Mouse (Mus musculus) common myeloid progenitor, adult 5-6 weeks (primary cell): ENCODE data around the gene Rad51b. TPM values are rescaled to one million over a fixed set of nuclear protein-coding genes. Genes with fewer than 3 reads are reported as not detected.

Experiments
- ATAC-seq: replicated peaks from 2 replicates; pipeline ENCODE4 v1.8.0; 2016; ENCODE audit warnings: low read depth, mild to moderate bottlenecking, moderate TSS enrichment, inconsistent platforms; ENCODE audit not compliant: poor library complexity, severe bottlenecking
- total RNA-seq: library from RNA; stranded (forward); fragments of 200-1000, 187-1606 nt; gene quantifications from 2 replicates; pipeline ENCODE4 v1.2.3, GENCODE M21; 2017

The Rad51b gene
- total RNA-seq, 1 experiment from 2014 or later: 10.8 TPM

GRCm38 (mm10) chr12:79738700-79739099 lies 441.6 kb downstream of the Rad51b start:
- ATAC-seq: no peak

DNA sequence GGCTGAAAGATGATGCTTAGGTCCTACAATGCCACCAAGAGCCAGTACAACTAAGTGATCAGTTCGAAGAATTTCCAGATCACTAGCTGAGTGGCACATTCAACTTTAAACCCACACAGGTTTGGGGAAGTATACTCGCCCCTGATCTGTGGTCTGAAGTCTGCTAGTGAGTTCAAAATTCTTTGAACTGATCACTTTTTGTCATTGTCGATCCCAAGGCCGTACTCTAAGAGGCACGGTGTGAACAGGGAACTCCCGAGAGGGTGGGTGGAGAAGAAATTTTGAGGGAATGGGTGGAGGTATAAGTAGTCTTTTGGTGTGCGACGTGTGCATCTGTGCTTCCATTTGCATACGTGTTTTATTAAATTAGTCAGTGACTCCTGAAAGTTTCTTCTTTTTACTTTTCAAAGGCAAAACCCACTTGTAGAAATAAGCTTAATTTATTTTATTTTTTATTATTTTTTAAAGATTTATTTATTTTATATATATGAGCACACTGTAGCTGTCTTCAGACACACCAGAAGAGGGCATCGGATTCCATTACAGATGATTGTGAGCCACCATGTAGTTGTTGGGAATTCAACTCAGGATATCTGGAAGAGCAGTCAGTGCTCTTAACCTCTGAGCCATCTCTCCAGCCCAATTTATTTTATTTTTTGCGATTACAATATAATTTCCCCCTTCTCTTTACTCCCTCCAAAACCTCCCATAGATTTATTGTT lies 443.0 kb downstream of the Rad51b start:
- ATAC-seq: no peak

DNA sequence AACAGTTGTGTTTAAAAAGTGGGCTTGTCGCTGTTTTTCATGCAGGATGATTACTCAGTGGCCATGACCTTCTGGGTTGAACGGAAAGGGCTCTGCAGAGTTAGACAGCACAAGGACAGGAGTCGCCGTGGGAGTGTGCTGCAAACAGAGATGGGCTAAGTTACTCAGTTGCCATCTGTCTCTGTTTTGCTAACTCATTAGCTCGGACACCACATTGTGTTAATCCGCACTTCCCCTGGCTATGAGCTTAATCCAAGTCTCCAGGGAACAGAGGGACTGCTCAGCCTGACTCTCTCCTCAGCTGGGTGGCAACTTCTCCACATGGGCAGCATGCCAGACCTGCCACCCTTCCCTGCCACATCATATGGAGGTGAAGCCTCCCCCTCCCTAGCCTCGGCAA lies 445.1 kb downstream of the Rad51b start:
- ATAC-seq: no peak

DNA sequence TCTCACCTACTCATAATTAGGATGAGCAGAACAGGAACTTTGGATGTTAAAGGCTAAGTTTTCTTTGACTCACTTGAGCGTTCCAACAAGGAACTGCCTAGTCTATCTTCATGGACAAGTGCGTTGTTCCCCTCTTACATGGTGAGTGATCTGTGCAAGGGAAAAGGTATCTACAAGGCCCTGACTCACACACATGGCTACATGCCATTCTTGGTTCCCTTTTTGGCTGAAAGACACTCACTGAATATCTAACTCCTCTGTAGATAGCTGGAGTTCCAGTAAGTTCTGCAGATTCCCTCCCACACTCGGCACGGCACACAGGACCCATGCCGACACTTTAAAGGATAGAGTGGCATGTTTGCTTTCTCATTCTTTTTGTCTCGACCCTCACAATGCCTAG lies 447.0 kb downstream of the Rad51b start:
- no peak for ATAC-seq

- no peak for ATAC-seq
Measured at GRCm38 (mm10) chr12:79745225-79745624, 448.1 kb downstream of the Rad51b start.

DNA sequence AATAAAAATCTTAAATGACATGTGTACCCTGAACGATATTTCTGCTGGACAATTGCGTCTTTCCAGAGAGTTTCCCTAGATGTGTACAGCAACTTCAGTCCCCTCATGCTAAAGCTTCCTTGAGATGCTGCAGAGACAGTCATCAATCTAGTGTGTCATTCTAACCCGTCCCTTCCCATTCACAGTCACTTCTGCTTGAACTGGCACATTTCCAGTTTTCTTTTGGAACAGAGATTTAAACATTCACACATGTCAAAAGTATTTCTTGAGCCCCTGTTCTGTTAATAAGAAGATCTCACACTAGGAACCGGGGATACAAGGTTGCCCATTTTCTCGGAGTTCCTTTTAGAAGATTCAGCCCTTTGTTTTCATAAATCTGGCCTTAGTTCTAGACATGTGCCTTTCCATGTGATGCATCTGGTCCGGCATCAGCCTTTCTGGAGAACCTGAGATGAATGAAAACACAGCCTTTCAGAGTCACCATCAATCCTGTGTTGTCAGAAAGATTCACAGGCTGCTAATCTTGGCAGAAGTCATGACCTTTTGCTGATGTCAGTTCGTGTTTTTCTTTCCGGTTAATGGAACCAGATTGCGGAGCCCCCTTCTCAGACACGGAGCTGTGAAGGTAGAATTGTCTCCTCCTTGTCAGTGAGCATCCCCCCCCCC lies 448.9 kb downstream of the Rad51b start:
- ATAC-seq: no peak

DNA sequence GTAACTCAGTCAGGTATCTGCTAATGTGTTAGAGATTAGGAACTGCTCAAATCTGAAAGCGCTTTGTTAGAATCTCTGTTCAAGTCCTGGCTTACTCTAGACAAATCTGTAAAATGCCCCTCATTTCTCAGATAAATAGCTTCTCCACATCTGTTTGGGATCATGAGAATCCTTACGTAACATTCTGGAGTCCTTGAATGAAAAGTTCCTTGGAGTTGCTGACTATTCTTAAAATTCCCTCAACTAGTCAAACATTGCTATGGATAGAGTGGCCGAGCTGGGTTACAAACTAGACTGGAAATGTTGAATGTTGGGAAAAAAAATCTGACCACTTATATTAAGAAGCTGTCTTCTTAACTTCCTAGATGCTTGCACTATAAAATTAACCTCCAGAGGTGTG lies 450.5 kb downstream of the Rad51b start:
- ATAC-seq: no peak

DNA sequence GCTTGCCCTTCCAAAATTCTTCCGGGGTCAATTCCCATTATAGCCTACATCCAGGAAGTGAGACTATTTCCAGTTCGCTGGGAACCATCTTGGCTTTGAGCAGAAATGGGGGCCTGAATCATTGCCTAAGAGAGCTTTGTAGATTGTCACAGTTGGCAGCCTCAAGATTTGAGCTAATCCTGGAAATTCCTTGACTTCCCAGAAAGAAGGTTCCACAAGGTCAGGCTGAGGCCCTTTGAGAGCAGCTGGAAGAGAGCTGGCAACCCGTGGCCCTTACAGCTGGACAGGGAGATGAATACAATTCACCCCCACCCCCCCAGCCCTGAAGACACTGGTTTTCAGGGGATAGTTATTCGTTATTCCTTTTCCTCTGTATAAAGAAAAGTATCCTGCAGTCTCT lies 451.8 kb downstream of the Rad51b start:
- no peak for ATAC-seq

GRCm38 (mm10) chr12:79750253-79751125 lies 453.4 kb downstream of the Rad51b start:
- ATAC-seq: peak; percentile 48

DNA sequence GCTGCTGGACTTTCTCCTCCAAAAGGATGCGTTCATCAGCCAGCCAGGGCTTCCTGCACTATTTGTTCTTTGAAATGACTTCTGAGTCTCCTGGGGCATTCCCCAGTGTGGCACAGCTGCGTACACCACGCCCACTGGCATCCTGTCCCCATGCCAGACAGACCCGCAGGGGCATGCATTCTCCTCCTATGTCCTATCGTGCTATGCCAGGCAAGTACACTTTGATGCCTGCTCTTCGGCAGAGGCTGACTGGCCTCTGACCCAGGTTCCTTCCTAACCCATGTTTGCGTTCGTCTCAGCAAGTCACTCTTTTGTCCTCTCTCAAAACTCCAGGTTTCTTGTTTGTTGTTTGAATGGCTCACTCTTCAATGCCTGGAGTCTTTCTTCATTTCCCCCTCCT lies 454.7 kb downstream of the Rad51b start:
- ATAC-seq: peak; percentile 91

- no peak for ATAC-seq
Measured at GRCm38 (mm10) chr12:79752189-79752588, 455.1 kb downstream of the Rad51b start.

- no peak for ATAC-seq
Measured at GRCm38 (mm10) chr12:79755617-79756016, 458.5 kb downstream of the Rad51b start.

DNA sequence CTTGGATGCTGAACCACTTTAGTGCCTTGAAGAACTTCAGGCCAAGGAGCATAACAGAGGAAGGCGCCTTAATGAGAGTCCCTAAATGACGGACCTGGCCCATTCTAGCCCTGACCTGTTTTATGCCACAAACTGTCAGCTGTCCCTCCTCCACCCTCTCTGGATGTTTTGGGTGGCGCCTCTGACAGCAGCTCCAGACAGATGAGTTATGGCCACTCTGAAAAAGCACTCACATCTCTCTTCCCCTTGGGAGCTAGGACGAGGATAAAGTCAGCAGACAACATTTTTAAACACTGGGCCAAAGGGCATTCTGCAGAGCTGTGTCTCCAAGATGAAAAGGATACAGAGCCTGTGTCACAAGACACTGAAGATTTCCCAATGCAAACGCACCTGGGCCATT lies 459.3 kb downstream of the Rad51b start:
- ATAC-seq: no peak

- ATAC-seq: no peak
Measured at GRCm38 (mm10) chr12:79757775-79758174, 460.7 kb downstream of the Rad51b start.

DNA sequence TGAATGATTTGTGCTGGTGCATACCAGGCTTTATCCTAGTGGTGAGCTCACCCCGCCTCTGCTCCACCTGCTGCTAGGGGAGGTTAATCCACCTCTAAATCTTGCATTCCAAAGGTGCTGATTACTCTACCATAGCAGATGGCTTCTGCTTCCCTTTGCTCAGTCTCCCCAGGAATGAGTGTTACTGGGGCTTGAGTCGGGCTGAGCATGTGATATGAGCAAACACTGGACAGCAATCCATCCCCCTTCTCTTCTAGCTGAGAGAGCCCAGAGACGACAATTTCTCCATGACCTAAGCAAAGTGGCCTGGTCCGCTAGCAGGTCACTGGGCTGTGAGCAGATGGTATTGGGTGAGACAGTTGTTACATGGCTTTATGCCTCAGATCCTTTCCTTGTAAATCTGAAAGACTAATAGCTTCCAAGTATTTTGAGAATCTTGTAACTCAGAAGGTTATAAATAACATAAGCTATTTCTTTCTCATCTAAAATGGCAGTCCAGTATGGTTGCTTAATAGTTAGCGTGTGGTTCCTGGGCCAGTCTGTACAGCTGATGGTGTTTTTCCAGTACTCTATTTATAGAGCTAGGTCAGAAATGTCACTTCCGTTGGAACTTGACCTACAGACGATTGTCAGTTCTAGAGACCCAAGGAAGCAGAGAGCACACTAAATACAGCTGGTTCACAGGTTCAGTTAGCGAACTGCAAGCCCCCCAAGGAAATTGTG lies 462.3 kb downstream of the Rad51b start:
- no peak for ATAC-seq

DNA sequence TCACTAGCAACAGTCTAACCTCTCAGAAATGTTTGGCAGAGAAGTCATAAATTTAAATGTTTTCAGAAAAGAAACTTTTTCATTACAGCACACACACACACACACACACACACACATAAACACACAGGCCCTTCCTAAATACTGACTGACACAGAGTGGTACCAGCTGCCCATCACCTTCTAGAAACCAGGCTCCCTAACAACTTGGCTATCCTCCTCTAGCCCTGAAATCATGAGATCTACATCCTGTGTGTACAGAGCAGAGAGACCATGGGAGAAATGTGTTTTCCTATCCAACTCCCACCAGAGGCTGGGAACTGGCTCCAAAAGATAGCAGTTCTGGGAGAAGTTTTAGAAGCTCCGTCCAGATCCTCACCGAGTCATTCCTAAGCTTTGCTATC lies 464.1 kb downstream of the Rad51b start:
- no peak for ATAC-seq

- no peak for ATAC-seq
Measured at GRCm38 (mm10) chr12:79762087-79762486, 465.0 kb downstream of the Rad51b start.

GRCm38 (mm10) chr12:79762570-79763275 lies 465.6 kb downstream of the Rad51b start:
- ATAC-seq: 0 out of 2 replicates have a peak, but pooled peaks have one; percentile 22

DNA sequence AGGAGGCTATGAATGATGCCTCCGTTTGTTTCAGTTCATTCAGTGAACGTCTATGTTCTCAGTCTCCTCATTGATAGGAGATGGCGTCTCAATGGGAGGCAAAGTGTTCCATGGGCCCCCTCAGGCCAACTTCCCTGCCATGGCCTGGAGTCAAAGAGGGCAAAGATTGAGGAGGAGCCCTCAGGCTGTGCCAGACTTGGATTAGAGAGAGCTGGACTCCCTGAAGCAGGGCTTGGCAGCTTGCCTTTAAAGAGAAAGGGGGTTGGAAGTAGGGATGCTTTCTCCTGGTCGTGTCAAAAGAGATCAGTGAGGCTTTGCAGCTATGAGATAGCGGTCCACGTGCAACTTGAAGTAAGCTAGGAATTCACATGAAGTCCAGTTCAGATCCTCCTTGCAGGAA lies 469.0 kb downstream of the Rad51b start:
- no peak for ATAC-seq
